Mouse (Mus musculus) splenic B cell, adult 2 months (primary cell): ENCODE data around the gene Cpne2.
A peak's percentile ranks its signal among the peaks of the same experiment; 100 is the strongest.

Experiments used
- DNase-seq: peaks from one replicate; pipeline ENCODE4 v3.0.0-alpha.2; 2011; ENCODE audit warnings: low read depth, low spot score
- H3K27me3 ChIP-seq: 2 replicates; pipeline ENCODE4 v1.6.1; 2012; ENCODE audit warnings: mild to moderate bottlenecking, low read length, moderate library complexity, mixed read lengths; ENCODE audit not compliant: control insufficient read depth, poor library complexity, insufficient read depth, severe bottlenecking
- H3K36me3 ChIP-seq: 2 replicates; pipeline ENCODE4 v1.6.1; 2012; ENCODE audit warnings: mild to moderate bottlenecking, low read length, moderate library complexity, mixed read lengths; ENCODE audit not compliant: control insufficient read depth, poor library complexity, insufficient read depth, severe bottlenecking

Gene Cpne2

DNA sequence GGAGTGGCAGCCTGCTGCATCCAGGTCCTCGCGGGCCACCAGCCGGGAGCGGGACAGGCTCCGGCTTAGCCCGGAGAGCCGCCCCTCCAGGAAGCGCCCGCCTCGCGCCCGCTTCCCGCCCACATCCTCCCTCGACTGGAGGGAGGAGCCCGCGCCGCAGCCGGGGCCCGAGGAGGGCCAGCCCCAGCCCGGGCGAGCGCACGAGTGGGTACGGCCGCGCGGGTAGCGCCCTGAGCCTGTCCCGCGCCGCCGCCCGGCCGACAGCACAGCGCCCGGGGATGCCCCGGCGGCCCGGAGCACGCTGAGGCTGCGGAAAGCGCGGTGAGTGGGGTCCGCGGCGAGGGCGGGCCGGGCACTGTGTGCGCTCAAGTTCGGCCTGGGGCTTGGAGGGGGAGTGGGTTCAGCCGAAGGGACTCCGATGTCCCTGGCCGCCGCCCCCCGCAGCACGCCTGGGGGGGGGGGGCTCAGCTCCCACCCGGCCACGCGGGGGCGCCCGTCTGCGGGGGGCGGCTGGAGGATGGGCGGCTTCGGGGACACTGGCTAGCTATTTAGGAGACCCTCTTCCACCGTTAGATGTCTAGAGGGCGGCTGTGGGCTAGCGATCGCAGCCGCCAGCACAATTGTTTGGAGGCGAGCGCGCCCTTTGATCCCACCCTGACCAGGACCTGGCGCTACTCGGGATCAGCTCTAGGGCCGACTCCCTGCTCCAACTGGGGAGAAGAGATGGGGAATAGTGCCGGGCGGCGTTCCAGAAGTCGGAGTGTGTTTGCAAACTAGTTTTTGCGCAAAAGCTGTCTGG, at the start of gene Cpne2:
Cpne2 (plus strand) TSS at position 118 of the 799 bp plus-strand sequence.
- DNase-seq: peak; percentile 47
- H3K27me3 ChIP-seq: no peaks in the 10 kb centered on the region; the same call in 1 of the 2 replicates
- no peaks in the 10 kb centered on the region for H3K36me3 ChIP-seq

DNA sequence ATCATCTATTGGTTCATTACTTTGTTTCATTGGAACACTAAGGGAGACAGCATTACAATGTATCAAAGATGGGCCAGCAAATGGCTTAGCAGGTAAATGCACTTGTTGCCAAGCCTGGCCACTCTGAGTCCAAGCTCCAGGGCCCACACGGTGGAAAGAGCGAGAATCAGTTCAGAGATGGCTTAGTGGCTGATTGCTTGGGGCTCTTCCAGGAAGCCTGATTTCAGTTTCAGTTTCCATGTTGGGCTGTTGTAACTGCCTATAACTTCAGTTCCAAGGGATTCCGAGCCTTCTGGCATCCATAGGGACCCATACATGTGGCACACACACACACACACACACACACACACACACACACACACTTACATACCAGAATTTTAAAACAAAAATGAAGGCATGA, 47.5 kb upstream of the Cpne2 start:
- peak; percentile 38 for DNase-seq
- Histone ChIP-seq H3K27me3 (no peaks in the 10 kb centered on the region), H3K36me3 (no peaks in the 10 kb centered on the region)

DNA sequence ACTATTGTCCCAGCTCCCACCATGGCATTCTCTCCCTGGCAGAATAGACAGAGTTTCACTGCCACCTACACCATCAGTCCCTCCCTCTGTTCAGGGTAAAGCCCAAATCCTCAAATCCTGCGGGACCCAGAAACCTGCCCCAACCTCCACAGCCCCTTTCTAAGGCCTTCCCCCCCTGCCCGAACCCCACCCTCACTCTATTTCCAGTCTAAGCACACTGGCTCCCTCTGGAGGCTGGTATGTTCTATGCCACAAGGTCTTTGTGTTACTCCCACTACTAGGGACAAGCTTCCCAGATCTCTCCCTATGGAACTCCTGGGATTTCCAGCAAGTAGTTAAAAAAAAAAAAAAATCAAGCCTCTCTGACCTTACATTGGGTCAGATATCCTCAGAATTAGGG, 46.9 kb upstream of the Cpne2 start:
- H3K36me3 ChIP-seq: no peaks in the 10 kb centered on the region
- DNase-seq: peak; percentile 67

DNA sequence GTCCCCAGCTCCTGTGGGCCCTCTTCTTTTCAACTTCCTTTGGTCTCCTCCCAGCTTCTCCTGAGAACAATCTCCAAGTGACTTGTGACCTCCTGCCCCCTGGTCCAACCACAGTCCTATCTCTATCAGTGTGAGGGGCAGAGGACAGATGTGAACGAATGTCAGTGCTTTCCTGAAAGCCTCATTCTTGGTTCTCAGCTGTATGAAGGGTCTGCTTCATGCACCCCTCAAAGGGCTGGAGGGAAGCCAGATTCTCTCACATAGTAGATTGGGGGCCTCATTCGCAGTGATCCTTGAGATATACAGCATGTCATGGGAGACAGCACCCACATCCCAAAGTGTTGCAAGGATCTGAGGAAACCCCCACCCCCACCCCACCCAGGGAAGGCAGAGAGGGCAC, 44.8 kb upstream of the Cpne2 start:
- DNase-seq: no peak
- H3K36me3 ChIP-seq: peaks cover 4% of the 10 kb centered on the region; the same call in 1 of the 2 replicates
- no peaks in the 10 kb centered on the region for H3K27me3 ChIP-seq

More for the DNA sequence above, 46.9 kb upstream of the Cpne2 start:
- H3K27me3 ChIP-seq: no peaks in the 10 kb centered on the region

DNA sequence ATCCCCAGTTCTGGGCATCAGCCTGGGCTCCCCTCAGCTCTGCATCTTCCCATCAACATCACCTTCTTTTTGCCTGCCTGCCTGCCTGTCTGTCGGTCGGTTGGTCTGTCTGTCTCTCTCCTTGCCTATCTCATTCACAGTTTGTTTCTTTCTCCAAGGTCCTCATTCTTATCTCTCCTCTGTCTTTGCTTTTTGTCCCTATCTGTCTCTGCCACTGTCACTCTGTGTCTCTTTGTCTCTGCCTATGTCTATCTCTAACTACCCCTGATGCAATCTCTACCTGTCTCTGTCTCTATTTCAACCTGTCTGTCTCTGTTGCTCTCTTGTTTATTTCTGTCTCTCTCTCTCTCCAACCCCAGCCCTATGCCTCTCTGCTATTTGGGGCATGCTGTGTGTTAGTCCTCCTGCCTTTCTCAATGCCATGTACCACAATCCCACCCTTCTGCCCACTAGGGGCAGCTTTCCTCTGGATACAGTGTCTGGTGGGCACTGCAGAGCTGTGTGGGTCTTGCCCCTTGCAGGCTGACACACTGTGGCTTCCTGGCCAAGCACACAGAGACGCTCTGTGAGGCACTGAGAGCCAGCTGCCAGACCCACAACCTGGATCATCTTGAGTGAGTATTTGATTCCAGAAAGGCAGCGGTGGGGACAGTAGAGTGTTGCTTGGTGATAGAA, 42.8 kb upstream of the Cpne2 start:
- Histone ChIP-seq H3K36me3 (peaks cover 4% of the 10 kb centered on the region; the same call in 1 of the 2 replicates), H3K27me3 (no peaks in the 10 kb centered on the region)
- DNase-seq: no peak

DNA sequence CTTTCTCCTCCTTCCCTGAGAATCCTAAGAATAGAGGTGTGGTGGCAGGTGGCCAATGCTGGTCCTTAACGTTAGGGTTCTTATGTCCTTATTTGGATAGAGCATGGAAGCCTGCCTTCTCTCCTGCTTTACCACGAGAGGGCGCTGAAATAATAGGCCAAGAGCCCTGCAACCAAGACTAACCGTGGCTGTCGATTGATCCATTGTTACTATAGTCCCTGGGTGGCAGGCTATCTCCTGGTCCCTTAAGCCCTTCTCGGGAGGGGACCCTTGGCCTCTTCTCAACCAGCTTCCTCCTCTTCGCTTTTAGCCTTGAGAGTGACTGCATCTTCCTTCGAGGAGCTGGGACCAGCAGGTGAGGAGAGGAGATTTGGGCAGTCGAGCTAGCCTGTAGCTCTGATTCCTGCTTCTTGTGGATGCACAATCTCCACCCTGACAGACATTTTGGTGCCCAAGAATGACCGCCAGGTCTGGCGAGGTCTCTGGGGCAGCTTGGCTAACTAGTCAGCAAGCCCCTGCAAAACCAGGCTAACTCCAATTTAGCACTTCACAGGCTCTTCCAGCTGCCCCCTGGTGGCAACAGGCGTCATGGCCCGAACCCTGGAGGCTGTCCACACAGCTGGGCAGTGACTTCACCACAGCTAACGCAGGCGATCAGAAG, 40.6 kb upstream of the Cpne2 start:
- DNase-seq: peak; percentile 77
- H3K27me3 ChIP-seq: no peaks in the 10 kb centered on the region
- peaks cover 4% of the 10 kb centered on the region; the same call in 1 of the 2 replicates for H3K36me3 ChIP-seq

DNA sequence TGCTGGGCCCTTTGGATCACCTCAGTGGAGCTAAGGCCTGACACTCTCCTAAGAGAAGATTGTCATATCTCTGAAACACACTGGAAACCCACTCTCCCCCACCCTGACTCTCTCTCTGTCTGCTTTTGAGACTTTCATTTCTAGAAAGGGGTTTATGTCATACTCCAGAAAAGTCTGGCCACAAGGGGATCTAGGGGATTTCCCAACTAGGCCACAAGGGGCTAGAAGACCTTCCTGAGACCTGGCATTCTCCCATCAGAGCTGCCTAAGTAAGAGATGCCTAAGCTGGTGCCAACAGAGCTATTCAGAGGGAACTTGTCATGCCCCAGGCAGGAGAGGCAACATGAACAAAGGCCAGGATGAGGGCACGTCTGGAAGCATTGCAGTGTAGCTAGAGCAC, 39.5 kb upstream of the Cpne2 start:
- peaks cover 4% of the 10 kb centered on the region; the same call in 1 of the 2 replicates for H3K36me3 ChIP-seq
- DNase-seq: peak; percentile 13
- no peaks in the 10 kb centered on the region for H3K27me3 ChIP-seq

DNA sequence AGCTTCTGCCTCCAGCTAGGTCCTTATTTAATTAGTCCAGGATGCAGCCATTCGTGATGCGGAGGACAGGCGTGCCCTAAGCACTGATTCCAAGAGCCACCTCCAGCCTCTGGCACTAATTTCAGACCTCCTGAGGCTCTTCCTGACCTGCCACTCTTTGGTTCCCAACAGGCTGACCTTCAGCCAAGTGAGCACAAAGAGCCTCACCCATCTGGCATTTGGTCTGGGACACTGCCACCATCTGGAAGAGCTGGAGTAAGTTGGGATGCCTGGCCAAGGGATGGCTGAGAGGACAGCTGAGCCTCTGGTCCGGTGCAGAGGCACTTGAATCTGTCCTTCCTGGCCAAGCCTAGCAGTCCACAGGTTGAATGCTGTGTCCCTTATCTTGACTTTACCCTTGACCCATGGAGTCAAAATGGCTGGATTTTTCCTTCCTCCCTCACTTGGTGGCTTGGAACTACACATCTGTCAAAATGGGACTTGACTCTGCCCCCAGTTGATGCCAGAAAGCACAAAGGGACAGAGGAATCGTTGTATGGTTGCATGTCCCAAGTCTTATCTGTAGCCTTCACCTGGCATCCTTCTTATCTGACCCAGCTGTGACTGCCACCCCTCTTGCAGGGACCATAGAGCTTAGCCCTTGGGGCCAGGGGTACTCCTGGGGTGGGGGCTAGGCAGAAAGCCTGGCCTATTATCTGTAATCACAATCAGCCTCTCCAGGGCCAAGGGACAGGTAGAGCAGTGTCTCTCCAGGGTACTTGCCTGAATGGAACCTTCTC, 17.2 kb upstream of the Cpne2 start:
- peaks cover 5% of the 10 kb centered on the region for H3K36me3 ChIP-seq
- DNase-seq: no peak
- H3K27me3 ChIP-seq: no peaks in the 10 kb centered on the region

DNA sequence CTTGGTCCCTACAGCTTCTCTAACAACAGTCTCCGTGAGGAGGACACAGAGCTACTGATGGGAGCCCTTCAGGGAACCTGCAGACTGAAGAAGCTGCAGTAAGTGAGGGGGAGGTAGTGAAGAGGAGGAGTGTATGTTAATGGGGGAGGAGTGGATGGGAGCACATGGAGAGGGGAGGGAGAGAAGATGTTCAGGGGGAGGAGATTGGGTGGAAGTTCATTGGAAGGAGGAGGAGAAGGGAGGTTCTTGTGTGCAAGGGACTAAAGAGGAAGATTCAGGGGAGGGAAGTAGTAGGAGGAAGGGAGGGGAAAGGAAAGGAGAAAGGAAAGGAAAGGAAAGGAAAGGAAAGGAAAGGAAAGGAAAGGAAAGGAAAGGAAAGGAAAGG, 16.6 kb upstream of the Cpne2 start:
- no peak for DNase-seq
- Histone ChIP-seq H3K36me3 (peaks cover 5% of the 10 kb centered on the region), H3K27me3 (no peaks in the 10 kb centered on the region)

DNA sequence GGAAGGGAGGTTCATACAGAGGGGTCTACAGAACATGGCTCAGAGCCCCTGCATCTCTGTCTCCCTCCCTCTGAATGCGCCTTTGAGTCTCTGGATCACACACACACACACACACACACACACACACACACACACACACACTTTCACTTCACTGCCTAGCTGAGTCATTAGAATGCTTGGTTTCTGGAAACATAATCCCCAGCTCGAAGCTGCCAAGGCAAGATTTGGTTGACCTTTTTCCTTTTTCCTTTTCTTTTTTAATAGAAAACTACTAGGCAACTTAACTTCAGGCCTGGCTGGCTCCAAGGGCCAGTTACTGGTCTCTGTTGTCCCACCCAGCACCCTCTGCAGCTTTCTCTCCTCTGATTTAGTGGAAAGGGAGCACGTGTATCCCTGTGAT, 16.0 kb upstream of the Cpne2 start:
- Histone ChIP-seq H3K27me3 (no peaks in the 10 kb centered on the region), H3K36me3 (peaks cover 5% of the 10 kb centered on the region)
- DNase-seq: no peak

DNA sequence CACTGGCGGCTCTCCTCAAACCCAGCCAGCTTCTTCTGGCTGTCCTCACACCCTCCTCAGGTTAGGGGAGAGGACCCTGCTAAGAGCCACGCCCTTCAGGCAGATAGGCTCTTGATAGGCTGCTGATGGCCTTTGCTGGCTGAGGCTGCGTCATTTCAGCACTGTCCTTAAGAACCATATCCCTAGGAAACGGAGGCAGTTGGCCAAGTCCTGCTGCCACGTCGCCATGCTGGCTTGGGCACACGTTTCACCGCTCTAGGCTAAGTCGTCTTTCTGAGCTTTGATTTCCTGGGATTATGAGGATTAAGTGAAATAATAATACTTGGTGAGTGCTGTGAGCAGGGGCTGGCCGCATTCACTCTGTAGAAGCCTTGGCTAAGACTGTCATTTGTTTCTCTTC, 14.5 kb upstream of the Cpne2 start:
- H3K27me3 ChIP-seq: no peaks in the 10 kb centered on the region
- DNase-seq: no peak
- H3K36me3 ChIP-seq: no peaks in the 10 kb centered on the region

DNA sequence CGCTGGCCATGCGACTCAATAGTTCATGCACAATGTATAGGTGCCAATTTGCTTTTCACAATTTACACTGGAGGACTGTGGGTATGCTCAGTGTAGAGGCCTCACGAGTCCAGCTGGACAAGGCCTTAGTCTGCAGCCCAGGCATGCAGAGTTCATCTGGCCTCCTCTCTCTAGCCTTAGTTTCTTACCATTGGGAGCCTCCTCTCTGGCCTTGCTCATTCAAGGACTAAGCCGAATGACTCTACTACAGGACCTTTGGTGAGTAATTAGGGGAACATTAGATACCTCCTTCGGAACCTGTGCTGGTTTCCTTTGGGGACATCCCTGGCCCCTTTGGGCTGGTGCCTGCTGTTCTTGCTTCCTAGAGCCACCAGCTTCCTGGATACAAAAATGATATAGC, 13.8 kb upstream of the Cpne2 start:
- DNase-seq: no peak
- Histone ChIP-seq H3K36me3 (no peaks in the 10 kb centered on the region), H3K27me3 (no peaks in the 10 kb centered on the region)

DNA sequence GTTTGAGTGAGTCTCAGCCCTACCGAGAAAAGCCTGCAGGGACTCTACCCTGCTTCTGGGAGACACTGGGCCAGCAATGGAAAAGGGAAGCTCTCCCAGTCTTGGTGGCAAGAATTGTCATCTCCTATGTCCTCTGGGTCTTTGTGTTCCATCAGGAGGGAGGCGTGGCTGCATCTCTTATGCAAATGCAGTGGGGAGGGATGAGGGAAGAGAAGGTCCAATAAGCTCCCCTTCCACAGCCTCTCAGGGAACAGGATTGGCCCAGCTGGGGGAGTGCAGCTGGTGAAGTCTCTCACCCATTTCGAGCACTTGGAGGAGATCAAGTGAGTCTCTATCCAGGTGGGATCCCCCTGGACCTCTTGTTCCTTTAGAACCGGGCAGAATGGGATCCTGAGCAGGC, 11.3 kb upstream of the Cpne2 start:
- DNase-seq: no peak
- no peaks in the 10 kb centered on the region for H3K36me3 ChIP-seq
- no peaks in the 10 kb centered on the region for H3K27me3 ChIP-seq

DNA sequence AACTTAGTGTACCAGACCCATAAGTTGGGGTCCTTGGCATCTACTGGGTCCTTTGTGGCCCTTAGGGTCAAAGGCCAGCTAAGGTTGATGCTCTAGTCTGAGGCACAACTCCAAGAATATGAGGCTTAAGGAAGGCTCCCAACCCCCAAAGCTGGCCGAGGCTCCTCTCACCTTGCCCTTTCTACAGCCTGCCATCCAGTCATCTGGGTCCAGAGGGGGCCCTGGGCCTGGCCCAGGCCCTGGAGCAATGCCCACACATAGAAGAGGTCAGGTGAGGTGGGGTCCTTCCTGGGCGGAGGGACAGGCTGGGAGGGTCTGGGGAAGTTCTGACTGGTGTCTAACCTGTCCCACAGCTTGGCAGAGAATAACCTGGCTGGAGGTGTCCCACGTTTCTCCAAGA, 10.3 kb upstream of the Cpne2 start:
- H3K36me3 ChIP-seq: no peaks in the 10 kb centered on the region
- no peak for DNase-seq
- no peaks in the 10 kb centered on the region for H3K27me3 ChIP-seq
